Mouse (Mus musculus): ENCODE data around the gene Olfr228.
A peak's percentile ranks its signal among the peaks of the same experiment; 100 is the strongest.
"Not testable (repeated sequence)": the region's sequence is repeated elsewhere in the genome, so short reads cannot be mapped to it uniquely, and the experiment has no call there.

The Olfr228 gene

DNA sequence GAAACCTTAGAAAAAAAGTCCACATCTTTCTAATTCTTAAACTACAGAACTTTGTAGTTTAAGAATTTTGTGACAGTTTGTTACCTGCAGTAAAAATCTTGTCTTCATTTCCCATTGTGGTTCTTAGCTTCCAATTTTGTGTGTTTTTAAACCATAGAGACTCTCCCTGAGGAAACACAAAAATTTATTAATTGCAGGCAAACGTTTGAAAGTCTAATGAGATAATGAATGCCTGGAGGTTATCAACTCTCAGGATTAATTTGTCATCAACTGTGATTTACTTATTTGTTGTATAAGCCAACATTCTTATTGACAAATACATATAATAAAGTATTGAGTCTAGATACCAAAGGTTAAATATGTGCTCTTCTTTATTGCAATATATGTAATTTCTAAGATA, at the start of gene Olfr228:
TSS of gene Olfr228 (minus strand) at position 101 of the 400 bp plus-strand sequence.
- DNase-seq: no peak

DNA sequence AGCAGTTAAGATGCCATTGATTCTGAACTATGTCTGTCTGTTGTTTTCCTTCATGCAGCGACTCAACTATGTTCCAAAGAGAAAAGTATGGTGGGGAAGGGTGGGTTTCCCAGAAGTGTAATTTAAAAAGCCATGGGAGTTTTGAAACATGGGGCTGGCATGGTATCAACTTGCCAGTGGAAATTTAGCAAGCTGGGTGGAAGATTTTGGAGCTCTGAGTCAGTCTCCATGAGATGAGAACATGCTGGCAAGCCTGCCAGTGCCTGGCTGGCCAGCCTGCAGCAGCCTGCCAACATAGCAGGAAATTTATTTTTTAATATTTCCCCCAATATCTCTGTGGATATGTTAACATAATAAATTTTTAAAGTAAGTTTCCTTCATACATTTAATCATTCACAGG, 43.8 kb upstream of the Olfr228 start:
- DNase-seq: no peak

DNA sequence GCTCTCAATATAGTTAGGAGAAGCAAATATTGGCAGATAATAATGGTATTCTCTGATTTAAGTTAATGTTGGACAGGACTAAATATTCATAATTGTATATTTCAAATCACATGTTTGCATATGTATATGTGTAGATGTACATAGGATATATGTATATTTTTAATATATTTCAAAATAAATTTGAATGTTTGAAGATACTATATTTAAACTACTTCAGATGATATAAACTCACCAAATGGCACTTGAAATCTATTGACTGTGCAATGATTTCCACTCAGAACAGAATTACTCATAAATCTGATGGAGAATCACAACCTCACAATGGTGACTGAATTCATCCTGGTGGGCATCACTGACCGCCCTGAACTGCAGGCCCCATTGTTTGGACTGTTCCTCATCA, 21.0 kb upstream of the Olfr228 start, which contains the start of gene Olfr1076:
TSS of gene Olfr1076 (plus strand) at position 301 of the 400 bp plus-strand sequence.
- DNase-seq: no peak

DNA sequence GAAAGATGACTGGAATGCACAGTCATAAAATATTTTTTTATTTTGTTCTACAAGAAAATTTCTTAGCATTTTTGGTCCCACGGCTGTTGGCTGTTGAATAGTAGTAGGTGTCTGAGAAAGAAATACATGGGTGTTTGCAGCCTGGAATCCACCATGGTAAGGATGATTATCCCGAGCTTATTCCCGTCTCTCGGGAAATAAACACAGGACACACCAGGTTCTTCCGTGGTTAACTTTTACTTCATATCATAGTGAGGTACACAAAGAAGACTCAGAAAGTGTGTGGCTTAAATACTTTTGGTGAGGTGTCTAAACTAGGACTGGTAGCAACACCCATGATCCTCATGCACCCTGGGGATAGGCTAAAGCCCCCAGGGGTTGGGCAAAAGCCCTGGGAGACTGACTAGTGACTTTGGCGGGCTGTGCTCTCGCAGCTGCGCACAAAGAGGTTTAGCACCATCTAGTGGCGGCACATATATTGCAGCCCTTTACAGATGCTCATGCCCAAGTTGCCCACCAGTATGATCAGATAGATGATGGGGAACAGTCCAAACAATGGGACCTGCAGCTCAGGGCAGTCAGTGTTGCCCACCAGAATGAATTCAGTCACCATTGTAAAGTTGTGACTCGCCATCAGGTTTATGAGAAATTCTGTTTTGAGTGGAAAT, 22.6 kb downstream of the Olfr228 start:
- peak; percentile 52 for DNase-seq

DNA sequence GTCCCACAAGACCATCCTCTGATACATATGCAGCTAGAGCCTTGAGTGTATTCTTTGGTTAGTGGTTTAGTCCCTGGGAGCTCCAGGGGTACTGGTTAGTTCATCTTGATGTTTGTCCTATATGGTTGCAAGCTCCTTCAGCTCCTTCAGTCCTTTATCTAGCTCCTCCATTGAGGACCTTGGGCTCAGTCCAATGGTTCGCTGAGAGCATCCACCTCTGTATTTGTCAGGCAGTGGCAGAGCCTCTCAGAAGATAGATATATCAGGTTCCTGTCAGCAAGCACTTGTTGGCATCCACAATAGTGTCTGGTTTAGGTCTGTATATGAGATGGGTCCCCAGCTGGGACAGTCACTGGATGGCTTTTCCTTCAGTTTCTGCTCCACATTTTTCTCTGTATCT, 26.8 kb downstream of the Olfr228 start:
- DNase-seq: no peak

DNA sequence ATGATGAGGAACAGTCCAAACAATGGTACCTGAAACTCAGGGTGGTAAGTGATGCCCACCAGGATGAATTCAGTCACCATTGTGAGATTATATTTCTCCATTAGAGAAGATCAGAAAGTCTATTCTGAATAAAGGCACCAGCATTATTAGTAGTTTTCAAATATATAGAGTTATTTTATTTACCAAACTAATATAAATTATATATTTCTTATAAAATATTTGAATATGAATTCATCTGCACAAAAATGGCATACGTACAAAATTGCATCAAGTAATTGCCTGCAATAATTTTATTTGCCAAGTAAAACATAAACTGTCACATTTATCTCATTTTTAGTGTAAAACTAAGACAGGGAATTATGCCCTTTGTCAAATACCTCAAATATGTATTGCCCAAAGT, 31.0 kb downstream of the Olfr228 start, which contains the start of gene Olfr1066:
TSS of gene Olfr1066 (minus strand) at position 101 of the 400 bp plus-strand sequence.
- DNase-seq: no peak

DNA sequence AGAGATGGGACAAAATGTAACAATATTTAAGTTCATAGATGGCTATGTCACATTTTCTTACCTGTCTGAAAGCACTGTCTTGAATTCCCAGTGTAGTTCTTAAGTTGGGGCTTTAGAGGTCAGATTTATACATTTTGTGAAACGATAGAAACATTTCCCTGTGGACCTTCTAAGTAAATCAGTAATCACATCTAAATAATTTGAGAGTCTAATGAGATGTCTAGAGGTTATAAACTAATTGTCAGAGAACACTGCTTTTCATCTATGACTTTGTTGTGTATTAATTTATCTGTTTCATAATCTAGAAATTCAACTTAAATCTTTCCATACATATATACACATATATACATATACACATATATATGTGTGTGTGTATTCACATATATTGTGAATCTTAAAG, 36.7 kb downstream of the Olfr228 start, which contains the start of gene Olfr1065:
TSS of gene Olfr1065 (minus strand) at position 101 of the 400 bp plus-strand sequence.
- not testable (repeated sequence) for DNase-seq

DNA sequence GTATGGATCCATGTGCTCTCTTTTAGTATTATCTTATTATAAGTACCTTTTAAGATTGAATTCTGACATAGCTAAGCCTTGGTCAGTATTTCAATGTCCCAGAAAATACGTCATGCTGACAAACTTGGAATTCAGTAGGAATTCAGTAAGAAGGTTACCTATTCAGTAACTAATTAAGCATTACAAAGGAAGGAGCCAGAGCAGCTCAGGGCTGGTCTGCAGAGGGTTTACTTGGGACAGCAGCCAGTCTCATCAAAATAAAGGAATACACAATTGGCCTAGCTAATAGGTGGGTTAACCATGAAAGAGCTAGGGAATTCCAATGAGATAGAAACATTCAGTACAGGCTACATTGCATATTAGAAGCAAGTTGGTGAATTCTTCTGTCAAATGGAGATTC, 45.1 kb downstream of the Olfr228 start:
- DNase-seq: not testable (repeated sequence)

Measured in kidney, adult 9 months (tissue).